Mouse (Mus musculus) neural tube, embryonic 13.5 days (tissue): ENCODE results near the gene Rce1. TPM values are rescaled to one million over a fixed set of nuclear protein-coding genes. Genes with fewer than 3 reads are reported as not detected.

ENCODE experiments used
- ATAC-seq: fragments of 200-750 bp; cut with Nextera tagmentation; 2 replicates; pipeline ENCODE4 v1.8.0; 2017; ENCODE audit warnings: low read depth, mild to moderate bottlenecking, moderate TSS enrichment, moderate library complexity
- H3K27ac ChIP-seq: fragments of 300-500 bp; sonication (generic); replicated peaks from 2 replicates; pipeline ENCODE4 v1.5.1; 2015; ENCODE audit warnings: moderate library complexity, mild to moderate bottlenecking, inconsistent platforms
- H3K27me3 ChIP-seq: fragments of 300-500 bp; sonication (generic); 2 replicates; pipeline ENCODE4 v1.6.1; 2015; ENCODE audit warnings: mild to moderate bottlenecking, inconsistent platforms
- H3K36me3 ChIP-seq: fragments of 300-500 bp; sonication (generic); 2 replicates; pipeline ENCODE4 v1.6.1; 2015; ENCODE audit warnings: mild to moderate bottlenecking, inconsistent platforms
- H3K4me1 ChIP-seq: fragments of 300-500 bp; sonication (generic); replicated peaks from 2 replicates; pipeline ENCODE4 v1.6.1; 2015; ENCODE audit warnings: inconsistent platforms
- H3K4me2 ChIP-seq: fragments of 300-500 bp; sonication (generic); 2 replicates; pipeline ENCODE4 v1.6.1; 2015; ENCODE audit warnings: inconsistent platforms, mild to moderate bottlenecking, moderate library complexity
- H3K4me3 ChIP-seq: fragments of 300-500 bp; sonication (generic); 2 replicates; pipeline ENCODE4 v1.5.1; 2015; ENCODE audit warnings: mild to moderate bottlenecking, inconsistent platforms
- H3K9ac ChIP-seq: fragments of 300-500 bp; sonication (generic); 2 replicates; pipeline ENCODE4 v1.6.1; 2015; ENCODE audit warnings: moderate library complexity, mild to moderate bottlenecking, inconsistent platforms
- H3K9me3 ChIP-seq: fragments of 300-500 bp; sonication (generic); 2 replicates; pipeline ENCODE4 v1.6.1; 2016; ENCODE audit warnings: inconsistent platforms
- WGBS: fragments of 180-500 bp; shearing (Covaris S2); methylation state at CpG from one replicate; pipeline ENCODE4 v1.1.7; 2015; 5-methylcytosine and 5-hydroxymethylcytosine counted together
- microRNA-seq: library from miRNA; unstranded; fragments of <30 nt; microRNA quantifications from one replicate; pipeline ENCODE4, GENCODE M21; 2016
- polyA plus RNA-seq: library from polyadenylated mRNA; unstranded; fragments of >200 nt; fragmentation: Nextera tagmentation; extraction: Ambion mirVana; gene quantifications from 2 replicates; pipeline ENCODE4 v1.2.1, GENCODE M21; 2015

Rce1 gene
- polyA plus RNA-seq, 1 experiment from 2014 or later, result 51.8 TPM

- H3K4me1 ChIP-seq, result no peaks in the 10 kb centered on the region
- ATAC-seq, result no peak
- no peaks in the 10 kb centered on the region for H3K9me3 ChIP-seq
- H3K36me3 ChIP-seq, result no peaks in the 10 kb centered on the region
- no peaks in the 10 kb centered on the region for H3K27me3 ChIP-seq
- H3K4me3 ChIP-seq, result no peak overlapping the region
- 81% methylated on average over 2 of the region's 2 CpGs for WGBS
- H3K27ac ChIP-seq, result no peak overlapping the region
- no peak overlapping the region for H3K9ac ChIP-seq
- H3K4me2 ChIP-seq, result no peak overlapping the region
Observed at GRCm38 (mm10) chr19:4583856-4584255, 41.6 kb downstream of the Rce1 start.

- Histone ChIP-seq H3K4me3 (no peak overlapping the region), H3K36me3 (no peaks in the 10 kb centered on the region), H3K27me3 (no peaks in the 10 kb centered on the region), H3K27ac (no peak overlapping the region), H3K4me1 (no peaks in the 10 kb centered on the region), H3K9me3 (no peaks in the 10 kb centered on the region), H3K9ac (no peak overlapping the region), H3K4me2 (no peak overlapping the region)
- 89% methylated on average over 5 of the region's 5 CpGs for WGBS
- ATAC-seq, result no peak
Observed at GRCm38 (mm10) chr19:4579296-4579695, 46.1 kb downstream of the Rce1 start.

DNA sequence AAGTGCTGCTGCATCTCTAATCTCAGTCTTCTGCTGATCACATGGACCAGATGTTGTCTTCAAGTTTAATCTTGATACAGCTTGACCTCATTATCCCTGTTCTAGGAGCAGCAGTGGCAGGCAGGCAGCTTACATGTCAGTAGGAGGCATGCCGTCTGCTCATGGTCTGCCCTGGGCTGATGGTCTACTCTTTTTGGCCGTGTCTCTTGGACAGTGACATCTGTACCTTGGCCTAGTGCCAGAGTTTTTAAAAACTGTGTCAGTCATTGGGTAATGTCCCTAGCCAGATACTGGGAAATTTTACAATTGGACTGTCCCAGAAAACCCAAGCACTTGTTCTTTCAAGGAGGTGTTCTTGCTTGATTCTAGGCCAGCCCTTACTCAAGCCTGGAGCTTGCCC lies 46.6 kb downstream of the Rce1 start:
- no peak overlapping the region for H3K27ac ChIP-seq
- H3K4me3 ChIP-seq, result no peak overlapping the region
- no peak overlapping the region for H3K9ac ChIP-seq
- 84% methylated on average over 2 of the region's 2 CpGs for WGBS
- no peaks in the 10 kb centered on the region for H3K9me3 ChIP-seq
- no peaks in the 10 kb centered on the region for H3K36me3 ChIP-seq
- no peaks in the 10 kb centered on the region for H3K4me1 ChIP-seq
- H3K4me2 ChIP-seq, result no peak overlapping the region
- no peaks in the 10 kb centered on the region for H3K27me3 ChIP-seq
- no peak for ATAC-seq

GRCm38 (mm10) chr19:4573241-4573640 lies 52.2 kb downstream of the Rce1 start:
- Histone ChIP-seq H3K9me3 (no peaks in the 10 kb centered on the region), H3K27ac (no peak overlapping the region), H3K4me3 (no peak overlapping the region), H3K4me1 (peaks cover 7% of the 10 kb centered on the region; the same call in 1 of the 2 replicates), H3K36me3 (no peaks in the 10 kb centered on the region), H3K4me2 (no peak overlapping the region), H3K9ac (no peak overlapping the region), H3K27me3 (no peaks in the 10 kb centered on the region)
- WGBS, result 92% methylated on average over 1 of the region's 1 CpGs
- ATAC-seq, result no peak

Small RNA genes within 50 kb of the gene (microRNA-seq; reads per million reads assigned to microRNA genes)
- gene Mir6986, result 0.74 reads per million

Other genes starting within 250 kb of the Rce1 start
- 38.2 and 41.5 TPM in 2 replicates for gene Kdm2a, start 227.4 kb downstream of the Rce1 start, polyA plus RNA-seq
- gene Rhod, start 186.2 kb downstream of the Rce1 start, polyA plus RNA-seq, result 8.5 and 10.1 TPM in 2 replicates
- 2.7 and 4.2 TPM in 2 replicates for gene Syt12, start 148.2 kb downstream of the Rce1 start, polyA plus RNA-seq
- not detected in 2 replicates for gene 2010003K11Rik, start 127.1 kb downstream of the Rce1 start, polyA plus RNA-seq
- 21.0 and 21.9 TPM in 2 replicates for gene Pcx, start 115.2 kb downstream of the Rce1 start, polyA plus RNA-seq
- gene Lrfn4, start 10.0 kb downstream of the Rce1 start, polyA plus RNA-seq, result 10.5 and 10.9 TPM in 2 replicates
- gene Gm960, start 73.0 kb upstream of the Rce1 start, polyA plus RNA-seq, result 5.3 and 5.7 TPM in 2 replicates
- gene Sptbn2, start 85.5 kb upstream of the Rce1 start, polyA plus RNA-seq, result 29.5 and 30.4 TPM in 2 replicates
- 164 and 184 TPM in 2 replicates for gene Rbm4b, start 130.9 kb upstream of the Rce1 start, polyA plus RNA-seq
- 94.7 and 110 TPM in 2 replicates for gene Rbm4, start 168.3 kb upstream of the Rce1 start, polyA plus RNA-seq
- 28.5 and 37.3 TPM in 2 replicates for gene Gm21992, start 186.0 kb upstream of the Rce1 start, polyA plus RNA-seq
- 64.0 and 69.5 TPM in 2 replicates for gene Rbm14, start 186.0 kb upstream of the Rce1 start, polyA plus RNA-seq
- 43.7 and 44.7 TPM in 2 replicates for gene Ccs, start 213.7 kb upstream of the Rce1 start, polyA plus RNA-seq
- 0.35 and 0.45 TPM in 2 replicates for gene Ccdc87, start 213.7 kb upstream of the Rce1 start, polyA plus RNA-seq
- 66.7 and 70.4 TPM in 2 replicates for gene Ctsf, start 229.5 kb upstream of the Rce1 start, polyA plus RNA-seq